Comparison of ENCODE assay signal across 7 mouse cellular contexts in genomic region chr6:13069302-13070146, GRCm38 (mm10). TPM values are rescaled to one million over a fixed set of nuclear protein-coding genes. Genes with fewer than 3 reads are reported as not detected.
DNase-seq lines count a peak whose midpoint lies in the region; ATAC-seq lines count a peak whose summit lies in the region.

Gene Tmem106b (plus strand): TSS chr6:13069759.

- H3K36me3 ChIP-seq in intestine, embryonic 16.5 days (ENCODE audit: control insufficient read depth, insufficient read depth, low read length) = no peaks in the 10 kb centered on the region
- no peaks in the 10 kb centered on the region; the same call in 1 of the 2 replicates for H3K36me3 ChIP-seq in midbrain, embryonic 11.5 days (ENCODE audit: control insufficient read depth, insufficient read depth, low read length)

- peak; percentile 100 for ATAC-seq in intestine, embryonic 16.5 days
- peak; percentile 100 for ATAC-seq in midbrain, embryonic 11.5 days (ENCODE audit: low FRiP score)

- intact Hi-C loops in left cerebral cortex, postnatal 36 days (cut with DNase I) = loop anchor here (5.0 kb wide), 1 partner anchor 322 kb away; the partner anchor contains the start of gene Thsd7a

- WGBS in intestine, embryonic 16.5 days = 3% methylated on average over 61 of the region's 61 CpGs
- WGBS in midbrain, embryonic 11.5 days = 2% methylated on average over 60 of the region's 61 CpGs

- no peaks in the 10 kb centered on the region for H3K4me1 ChIP-seq in intestine, embryonic 16.5 days (ENCODE audit: control insufficient read depth, insufficient read depth, low read length)
- H3K4me1 ChIP-seq in midbrain, embryonic 11.5 days (ENCODE audit: control insufficient read depth, insufficient read depth, low read length) = peaks cover 4% of the 10 kb centered on the region

- DNase-seq in adrenal gland, adult 8-10 months = peak; percentile 96
- peak; percentile 91 for DNase-seq in embryo, embryonic 9.5 days (ENCODE audit: extremely low spot score)
- peak; percentile 91 to 96 for DNase-seq in gastrocnemius, postnatal 4 days (ENCODE audit: low spot score in 2 of 2)
- DNase-seq in left cerebral cortex, postnatal 36 days (ENCODE audit: low spot score in 2 of 2) = peak; percentile 96
- peak; percentile 100 for DNase-seq in midbrain, embryonic 11.5 days (ENCODE audit: low spot score, missing footprints)
- peak; percentile 99 for DNase-seq in skeletal muscle tissue, adult 2 months (ENCODE audit: low read depth, low spot score)

- peak within 1 kb of the TSS; percentile 75 for H3K4me3 ChIP-seq in intestine, embryonic 16.5 days (ENCODE audit: low read length)
- peak within 1 kb of the TSS; percentile 90 for H3K4me3 ChIP-seq in midbrain, embryonic 11.5 days (ENCODE audit: low read depth, low read length)

- H3K27me3 ChIP-seq in intestine, embryonic 16.5 days (replicated peaks; ENCODE audit: control insufficient read depth, insufficient read depth, low read length) = no peaks in the 10 kb centered on the region
- H3K27me3 ChIP-seq in midbrain, embryonic 11.5 days (ENCODE audit: control insufficient read depth, insufficient read depth, low read length) = no peaks in the 10 kb centered on the region

- H3K9me3 ChIP-seq in intestine, embryonic 16.5 days (ENCODE audit: control insufficient read depth, low read length) = no peaks in the 10 kb centered on the region
- H3K9me3 ChIP-seq in midbrain, embryonic 11.5 days (ENCODE audit: control insufficient read depth, low read length) = no peaks in the 10 kb centered on the region

- H3K27ac ChIP-seq in intestine, embryonic 16.5 days (ENCODE audit: low read length) = peak within 1 kb of the TSS; percentile 74
- H3K27ac ChIP-seq in midbrain, embryonic 11.5 days (ENCODE audit: low read depth, low read length) = peak within 1 kb of the TSS; percentile 44; the same call in 1 of the 2 replicates

- peak within 1 kb of the TSS; percentile 57 for H3K4me2 ChIP-seq in intestine, embryonic 16.5 days (ENCODE audit: low read depth, low read length)
- H3K4me2 ChIP-seq in midbrain, embryonic 11.5 days = peak within 1 kb of the TSS; percentile 78

- peak within 1 kb of the TSS; percentile 90 for H3K9ac ChIP-seq in intestine, embryonic 16.5 days (ENCODE audit: low read depth, low read length)
- peak within 1 kb of the TSS; percentile 95 for H3K9ac ChIP-seq in midbrain, embryonic 11.5 days (ENCODE audit: low read length)

RNA-seq across cellular contexts. Expression of gene Tmem106b, which starts in this region (rescaled TPM):
- 100 to 1,000 TPM in 3 of 4 experiments, 10 to 100 TPM in 1; 98.9 to 148 (median 129) TPM for total RNA-seq in adrenal gland, adult 8-10 months (2022)
- total RNA-seq in gastrocnemius, postnatal 4 days (2021) = 10 to 100 TPM; 66.2 to 70.7 TPM
- polyA plus RNA-seq in intestine, embryonic 16.5 days (2015; fragmentation: Nextera tagmentation; extraction: Ambion mirVana) = 29.5 and 30.2 TPM in 2 replicates
- 100 to 1,000 TPM; 148 to 153 TPM for total RNA-seq in left cerebral cortex, postnatal 36 days (2021)
- 30.4 and 35.6 TPM in 2 replicates for polyA plus RNA-seq in midbrain, embryonic 11.5 days (2014; fragmentation: Nextera tagmentation; extraction: Ambion mirVana)

Comparison
In these comparisons a context has a peak if more than half of its experiments do, and no peak if none do; other contexts are left out.
1. Peak in every context shown above with its lines: DNase-seq, ATAC-seq, H3K4me3 ChIP-seq and H3K27ac ChIP-seq.